Mouse (Mus musculus) G1E (cell line): ENCODE results near the gene Aldh3b3. TPM values are rescaled to one million over a fixed set of nuclear protein-coding genes. Genes with fewer than 3 reads are reported as not detected.
"Not testable (repeated sequence)": the region's sequence is repeated elsewhere in the genome, so short reads cannot be mapped to it uniquely, and the experiment has no call there.

Experiments
- ATAC-seq: 2 replicates; pipeline ENCODE4 v1.8.0; 2016; ENCODE audit warnings: mild to moderate bottlenecking; ENCODE audit not compliant: insufficient number of reproducible peaks, poor library complexity, low FRiP score, severe bottlenecking; ENCODE audit errors: extremely low read depth
- DNase-seq: peaks from one replicate; pipeline ENCODE4 v3.0.0; 2012; ENCODE audit warnings: low spot score
- H3K27me3 ChIP-seq: 2 replicates; pipeline ENCODE4 v1.6.1; 2012; ENCODE audit warnings: mild to moderate bottlenecking, low read length, inconsistent platforms; ENCODE audit not compliant: insufficient read depth
- H3K36me3 ChIP-seq: replicated peaks from 2 replicates; pipeline ENCODE3; 2012; ENCODE audit warnings: mild to moderate bottlenecking, inconsistent platforms
- H3K4me1 ChIP-seq: 2 replicates; pipeline ENCODE4 v1.6.1; 2012; ENCODE audit warnings: low read depth, low read length, inconsistent platforms, mixed read lengths; ENCODE audit not compliant: insufficient read depth
- H3K4me3 ChIP-seq: 2 replicates; pipeline ENCODE4 v1.5.1; 2012; ENCODE audit warnings: low read depth, mild to moderate bottlenecking, inconsistent platforms, low read length, moderate library complexity, mixed read lengths
- H3K9me3 ChIP-seq: replicated peaks from 2 replicates; pipeline ENCODE4 v1.6.1; 2012; ENCODE audit warnings: inconsistent platforms
- CTCF ChIP-seq: IDR thresholded peaks from 2 replicates; pipeline ENCODE4 v1.5.1; 2012; ENCODE audit warnings: low read depth, low read length, inconsistent platforms, mixed read lengths
- GATA1 ChIP-seq: IDR thresholded peaks from 2 replicates; pipeline ENCODE4 v1.6.1; 2012; ENCODE audit warnings: borderline replicate concordance, low read length, inconsistent platforms, mixed read lengths
- GATA2 ChIP-seq: IDR thresholded peaks from 2 replicates; pipeline ENCODE4 v1.6.1; 2012; ENCODE audit warnings: low read depth, low read length, inconsistent platforms, borderline replicate concordance
- POLR2AphosphoS5 ChIP-seq: IDR thresholded peaks from 2 replicates; pipeline ENCODE4 v1.6.1; 2012; ENCODE audit warnings: low read depth, low read length, inconsistent platforms; ENCODE audit not compliant: insufficient replicate concordance
- TAL1 ChIP-seq: conservative IDR thresholded peaks from 2 replicates; pipeline ENCODE4 v1.6.1; 2012; ENCODE audit warnings: low read depth, low read length, inconsistent platforms, mixed read lengths
- polyA plus RNA-seq: library from polyadenylated mRNA; stranded (reverse); fragments of >175 nt; gene quantifications from 2 replicates; pipeline ENCODE4 v1.2.3, GENCODE M21; 2012
- total RNA-seq, 2 experiments: library from RNA; stranded (forward) in 1 of 2; stranded (reverse) in 1 of 2; fragments of 200-1000 nt in 1 of 2; fragments of >200 nt in 1 of 2; fragmentation: Nextera tagmentation in 1 of 2; gene quantifications; 2 replicates each; pipeline ENCODE4 v1.2.3; 2014 to 2017

Gene Aldh3b3
- total and polyA plus RNA-seq, 3 experiments = 0.11 TPM; not detected in 2

- Histone ChIP-seq H3K4me1 (no peaks in the 10 kb centered on the region), H3K9me3 (no peaks in the 10 kb centered on the region), H3K36me3 (no peaks in the 10 kb centered on the region), H3K4me3 (no peak overlapping the region), H3K27me3 (peaks cover 27% of the 10 kb centered on the region)
- no peak for ATAC-seq
- no peak for TF ChIP-seq GATA2
- TF ChIP-seq CTCF = no peak
- no peak for TF ChIP-seq POLR2AphosphoS5
- TF ChIP-seq GATA1 = no peak
- no peak for TF ChIP-seq TAL1
- DNase-seq = no peak
Observed at GRCm38 (mm10) chr19:3966330-3967075, 8.1 kb downstream of the Aldh3b3 start.

GRCm38 (mm10) chr19:3967258-3967657 lies 8.8 kb downstream of the Aldh3b3 start:
- ATAC-seq (no peak), DNase-seq (no peak)
- TF ChIP-seq TAL1 (no peak), GATA1 (no peak), GATA2 (no peak), CTCF (no peak), POLR2AphosphoS5 (no peak)
- H3K4me3 ChIP-seq = no peak overlapping the region
- no peaks in the 10 kb centered on the region for H3K9me3 ChIP-seq
- no peaks in the 10 kb centered on the region for H3K36me3 ChIP-seq
- H3K4me1 ChIP-seq = no peaks in the 10 kb centered on the region
- peaks cover 29% of the 10 kb centered on the region for H3K27me3 ChIP-seq

- H3K4me1 ChIP-seq = no peaks in the 10 kb centered on the region
- DNase-seq (no peak), ATAC-seq (no peak)
- no peaks in the 10 kb centered on the region for H3K36me3 ChIP-seq
- H3K4me3 ChIP-seq = no peak within 1 kb of the TSS
- no peaks in the 10 kb centered on the region for H3K9me3 ChIP-seq
- no peak for TF ChIP-seq TAL1
- no peak for TF ChIP-seq POLR2AphosphoS5
- TF ChIP-seq GATA1 = no peak
- no peak for TF ChIP-seq CTCF
- no peak for TF ChIP-seq GATA2
- peaks cover 48% of the 10 kb centered on the region for H3K27me3 ChIP-seq
Observed at GRCm38 (mm10) chr19:3972229-3972628, 13.8 kb downstream of the Aldh3b3 start, which contains the start of gene Aldh3b2. Gene Aldh3b2 (plus strand): TSS chr19:3972328.

GRCm38 (mm10) chr19:3974608-3975007 lies 16.2 kb downstream of the Aldh3b3 start:
- not testable (repeated sequence) for H3K9me3 ChIP-seq, H3K4me3 ChIP-seq, DNase-seq, H3K4me1 ChIP-seq, ATAC-seq, H3K36me3 ChIP-seq
- H3K27me3 ChIP-seq = peaks cover 43% of the 10 kb centered on the region

- Histone ChIP-seq H3K36me3 (no peaks in the 10 kb centered on the region), H3K27me3 (peaks cover 49% of the 10 kb centered on the region), H3K4me1 (peaks cover 5% of the 10 kb centered on the region), H3K9me3 (no peaks in the 10 kb centered on the region), H3K4me3 (no peak overlapping the region)
- no peak for TF ChIP-seq CTCF
- TF ChIP-seq GATA1 = no peak
- no peak for TF ChIP-seq TAL1
- TF ChIP-seq GATA2 = no peak
- no peak for TF ChIP-seq POLR2AphosphoS5
- DNase-seq = no peak
- ATAC-seq = no peak
Observed at GRCm38 (mm10) chr19:3975866-3976265, 17.4 kb downstream of the Aldh3b3 start.

- peaks cover 39% of the 10 kb centered on the region for H3K27me3 ChIP-seq
- H3K4me1 ChIP-seq = peaks cover 5% of the 10 kb centered on the region
- no peak overlapping the region; the same call in 1 of the 2 replicates for H3K4me3 ChIP-seq
- peak; percentile 45; the same call in 1 of the 2 replicates for ATAC-seq
- no peaks in the 10 kb centered on the region for H3K9me3 ChIP-seq
- peak; percentile 71 for DNase-seq
- H3K36me3 ChIP-seq = no peaks in the 10 kb centered on the region
- TF ChIP-seq GATA2 (no peak), CTCF (peak; percentile 78)
Observed at GRCm38 (mm10) chr19:3980309-3980708, 21.9 kb downstream of the Aldh3b3 start.

- ATAC-seq (no peak), DNase-seq (no peak)
- no peaks in the 10 kb centered on the region for H3K9me3 ChIP-seq
- TF ChIP-seq TAL1 (no peak), GATA2 (no peak), POLR2AphosphoS5 (no peak), GATA1 (no peak), CTCF (no peak)
- H3K4me3 ChIP-seq = no peak overlapping the region
- H3K4me1 ChIP-seq = peaks cover 5% of the 10 kb centered on the region
- H3K27me3 ChIP-seq = peaks cover 42% of the 10 kb centered on the region
- no peaks in the 10 kb centered on the region for H3K36me3 ChIP-seq
Observed at GRCm38 (mm10) chr19:3980917-3981316, 22.5 kb downstream of the Aldh3b3 start.
